Mouse (Mus musculus) heart, postnatal 14 days (tissue): Measurements from ENCODE around the gene Hist3h2ba. TPM values are rescaled to one million over a fixed set of nuclear protein-coding genes. Genes with fewer than 3 reads are reported as not detected.

Experiments used
- DNase-seq, 2 experiments: peaks; one replicate each; pipeline ENCODE4 v3.0.0; 2021 to 2022
- intact Hi-C: fragments of 180-260 bp; cut with DNase I; formaldehyde crosslinking; loops from one replicate; pipeline ENCODE4 v1.15.1; 2025
- long read RNA-seq, 2 experiments: library from polyadenylated mRNA; stranded (forward); transcript quantifications; one replicate each; pipeline ENCODE4 v2.0.0; 2021
- total RNA-seq, 2 experiments: library from RNA; stranded (reverse); gene quantifications; 2 replicates each; pipeline ENCODE4 v1.2.3; 2021

Hist3h2ba gene
- total RNA-seq: 10 to 100 TPM in 1 of 2 experiments, 1 to 10 TPM in 1; 3.9 to 14.1 TPM
- long read RNA-seq, experiment 1: 0 reads
- long read RNA-seq, experiment 2: 0 reads

DNA sequence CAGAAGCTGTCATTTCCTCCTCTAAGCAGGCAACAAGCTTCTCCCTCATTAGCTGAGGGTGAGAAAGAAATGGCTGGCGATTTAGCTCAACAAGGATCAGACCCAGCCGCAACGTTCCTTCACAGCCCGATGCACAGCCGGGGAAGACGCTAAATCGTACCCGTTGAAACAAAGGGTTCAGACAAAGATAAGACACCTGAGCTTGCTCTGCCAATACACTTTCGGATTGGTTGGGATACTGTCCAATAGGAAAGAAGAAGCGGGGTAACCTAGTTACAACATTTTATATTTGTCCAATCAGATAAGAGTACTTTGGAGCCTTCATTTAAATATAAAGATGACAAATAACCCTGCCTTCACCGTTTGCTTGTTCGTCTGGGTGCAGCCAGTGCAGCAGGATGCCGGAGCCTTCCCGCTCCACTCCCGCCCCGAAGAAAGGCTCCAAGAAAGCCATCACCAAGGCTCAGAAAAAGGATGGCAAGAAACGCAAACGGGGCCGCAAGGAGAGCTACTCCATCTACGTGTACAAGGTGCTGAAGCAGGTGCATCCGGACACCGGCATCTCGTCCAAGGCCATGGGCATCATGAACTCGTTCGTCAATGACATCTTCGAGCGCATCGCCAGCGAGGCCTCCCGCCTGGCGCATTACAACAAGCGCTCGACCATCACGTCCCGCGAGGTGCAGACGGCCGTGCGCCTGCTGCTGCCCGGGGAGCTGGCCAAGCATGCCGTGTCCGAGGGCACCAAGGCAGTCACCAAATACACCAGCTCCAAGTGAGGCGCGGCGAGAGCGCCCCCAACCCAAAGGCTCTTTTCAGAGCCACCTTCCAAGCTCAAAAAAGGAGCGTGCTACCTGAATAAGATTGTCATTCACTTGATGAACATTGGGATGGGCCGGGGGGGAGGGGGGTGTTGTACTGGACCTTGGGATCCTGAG lies at the start of gene Hist3h2ba:
TSS of gene Hist3h2ba (plus strand) at position 379 of the 938 bp plus-strand sequence.
- DNase-seq: peak in 1 of 2 experiments; percentile 35
- intact Hi-C loops: no loop called here

DNA sequence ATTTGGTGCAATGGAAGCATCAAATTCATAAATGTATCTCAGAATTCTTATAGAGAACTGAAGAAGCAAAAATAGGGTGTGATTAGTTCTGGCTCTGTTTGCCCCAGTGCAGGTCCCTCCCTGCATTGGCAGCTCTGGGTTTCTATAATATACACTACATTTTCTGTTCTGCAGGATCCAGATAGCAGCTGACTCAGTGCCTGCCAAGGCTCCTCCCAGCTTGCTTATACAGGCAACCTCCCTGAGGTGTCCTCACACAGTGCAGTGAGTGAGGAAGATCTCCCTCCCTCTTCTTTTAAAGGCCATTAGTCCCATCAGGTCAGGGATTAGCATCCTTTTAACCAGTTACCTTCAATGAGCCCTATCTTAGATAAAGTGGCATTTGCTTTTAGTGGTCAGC lies 47.6 kb upstream of the Hist3h2ba start:
- intact Hi-C loops: loop anchor here (5.0 kb wide), 1 partner anchor 54 kb away; the partner anchor contains the start of gene Gm12258

DNA sequence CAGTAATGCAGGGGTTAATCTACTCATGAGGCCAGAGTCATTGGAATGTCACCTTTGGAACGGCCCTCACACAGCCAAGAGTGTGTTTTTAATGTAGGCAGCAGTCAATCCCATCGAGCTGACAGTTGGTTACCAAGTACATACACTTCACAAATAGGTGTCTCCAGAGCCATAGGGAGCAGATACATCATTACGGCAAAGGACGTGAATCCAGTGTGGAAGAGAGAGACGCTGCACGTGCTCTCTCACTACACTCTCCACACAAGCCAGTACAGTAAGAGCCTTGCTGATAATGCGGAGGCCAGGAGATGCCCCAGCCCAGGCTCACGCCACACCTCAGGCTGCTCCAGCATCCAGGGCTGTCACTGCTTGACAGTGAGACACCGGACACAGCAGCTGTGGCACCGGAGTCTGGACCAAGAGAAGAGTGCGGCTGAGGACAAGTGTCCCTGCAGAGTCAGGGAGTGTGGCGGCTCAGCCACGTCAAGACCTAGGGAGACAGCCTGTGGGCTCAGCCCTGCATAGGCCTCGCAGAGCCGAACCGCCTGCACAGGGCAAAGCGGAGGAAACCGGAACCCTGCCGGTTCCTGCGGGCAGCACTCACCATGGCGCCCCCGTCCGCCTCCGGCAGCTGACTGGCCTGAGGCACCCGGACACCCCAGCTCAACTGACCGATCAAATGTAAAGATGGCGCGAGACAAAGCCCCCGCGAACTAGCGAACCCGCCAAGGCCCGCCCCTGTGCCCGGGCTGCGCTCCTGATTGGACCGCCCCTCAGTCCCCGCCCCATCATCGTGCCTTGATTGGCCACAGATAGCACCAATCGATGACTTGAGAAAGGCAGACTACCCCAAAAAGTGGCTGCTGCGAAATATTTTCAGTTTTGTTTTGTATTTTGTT lies 45.0 kb upstream of the Hist3h2ba start, which contains the start of gene Zfp39:
TSS of gene Zfp39 (minus strand) at position 715 of the 899 bp plus-strand sequence.
- DNase-seq: peak; percentile 97
- intact Hi-C loops: loop anchor here (5.0 kb wide), 1 partner anchor 56 kb away; the partner anchor contains the start of gene Gm12258

More for the DNA sequence above, 47.6 kb upstream of the Hist3h2ba start:
- DNase-seq: no peak

DNA sequence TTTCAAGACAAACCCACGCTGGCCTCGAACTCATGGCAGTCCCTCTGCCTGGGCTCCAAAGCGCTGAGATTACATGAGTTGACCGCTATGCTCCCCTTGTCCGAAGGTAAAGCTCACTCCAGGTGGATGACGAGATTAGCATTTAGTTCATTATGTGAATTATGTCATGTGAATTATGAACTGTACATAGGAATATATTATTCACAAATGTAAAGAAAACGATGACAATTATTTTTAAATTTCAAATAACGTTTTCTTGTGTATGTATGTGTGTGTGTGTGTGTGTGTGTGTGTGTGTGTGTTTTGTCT lies 44.4 kb upstream of the Hist3h2ba start:
- intact Hi-C loops: loop anchor here (5.0 kb wide), 1 partner anchor 57 kb away; the partner anchor contains the start of gene Gm12258
- DNase-seq: no peak

DNA sequence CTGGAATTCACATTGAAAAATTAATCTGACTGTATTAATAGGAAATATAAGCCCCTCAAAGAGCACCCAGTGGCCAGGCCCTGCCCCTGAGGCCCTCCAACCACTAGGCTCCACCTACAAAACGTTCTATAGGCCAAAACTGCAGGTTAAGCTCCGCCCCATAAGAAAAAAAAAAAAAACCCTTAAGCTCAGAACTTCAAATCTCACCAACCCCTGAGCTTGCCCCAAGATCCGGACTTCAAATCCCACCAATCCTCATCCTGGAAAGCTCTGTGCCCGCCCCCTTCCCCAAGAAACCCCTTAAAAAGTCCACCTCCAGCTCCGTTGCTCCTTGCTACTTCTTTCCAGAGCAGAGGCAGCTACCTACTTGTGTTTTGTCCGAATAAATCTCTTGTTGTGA lies 43.9 kb upstream of the Hist3h2ba start:
- intact Hi-C loops: loop anchor here (5.0 kb wide), 1 partner anchor 58 kb away; the partner anchor contains the start of gene Gm12258
- peak in 1 of 2 experiments; percentile 27 for DNase-seq

DNA sequence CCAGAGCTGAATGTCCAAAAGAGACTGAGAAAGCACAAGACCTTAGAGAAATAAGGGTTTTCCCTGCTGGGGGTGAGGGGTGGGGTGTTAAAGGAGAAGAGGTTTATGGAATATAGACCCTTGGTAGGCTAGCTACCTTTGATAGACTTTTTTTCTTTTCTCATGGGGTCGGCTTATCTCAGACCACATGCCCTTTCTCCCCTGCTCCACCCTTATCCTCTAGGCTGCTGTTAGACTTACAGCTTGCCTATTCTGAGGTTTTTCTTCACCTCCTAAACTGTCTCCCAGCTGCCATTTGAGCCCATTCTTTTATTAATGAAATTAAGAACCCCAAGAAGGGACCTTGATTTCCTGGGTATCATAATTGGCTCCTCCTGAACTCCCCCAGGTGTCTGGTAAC lies 34.9 kb upstream of the Hist3h2ba start:
- DNase-seq: no peak
- intact Hi-C loops: no loop called here

DNA sequence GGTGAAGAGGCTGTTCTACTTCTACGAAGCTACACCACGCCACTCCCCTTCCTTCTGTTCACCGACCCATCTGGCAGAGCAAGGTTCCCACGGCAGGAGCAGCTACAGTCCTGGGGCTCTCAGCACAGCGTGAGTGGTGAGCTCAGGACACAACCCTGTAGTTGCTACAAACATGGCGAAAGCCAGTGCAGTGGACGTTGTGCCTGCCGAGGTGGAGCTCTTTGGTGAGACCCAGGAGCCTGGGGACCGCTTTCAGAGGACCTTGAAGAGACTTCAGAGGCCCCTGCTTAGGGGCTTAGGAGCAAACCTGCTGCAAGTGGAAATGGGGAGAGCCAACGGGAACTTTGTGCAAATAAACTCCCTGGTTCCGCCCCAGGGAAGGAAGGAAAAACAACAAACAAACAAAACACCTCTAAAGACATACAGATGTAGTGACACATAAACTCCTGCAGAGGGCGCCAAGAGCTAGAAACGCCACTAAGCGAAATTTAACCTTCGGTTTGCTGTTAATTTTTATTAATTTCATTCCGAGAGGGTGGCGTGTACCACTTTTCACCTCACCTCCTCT lies 34.2 kb upstream of the Hist3h2ba start:
- intact Hi-C loops: no loop called here

DNA sequence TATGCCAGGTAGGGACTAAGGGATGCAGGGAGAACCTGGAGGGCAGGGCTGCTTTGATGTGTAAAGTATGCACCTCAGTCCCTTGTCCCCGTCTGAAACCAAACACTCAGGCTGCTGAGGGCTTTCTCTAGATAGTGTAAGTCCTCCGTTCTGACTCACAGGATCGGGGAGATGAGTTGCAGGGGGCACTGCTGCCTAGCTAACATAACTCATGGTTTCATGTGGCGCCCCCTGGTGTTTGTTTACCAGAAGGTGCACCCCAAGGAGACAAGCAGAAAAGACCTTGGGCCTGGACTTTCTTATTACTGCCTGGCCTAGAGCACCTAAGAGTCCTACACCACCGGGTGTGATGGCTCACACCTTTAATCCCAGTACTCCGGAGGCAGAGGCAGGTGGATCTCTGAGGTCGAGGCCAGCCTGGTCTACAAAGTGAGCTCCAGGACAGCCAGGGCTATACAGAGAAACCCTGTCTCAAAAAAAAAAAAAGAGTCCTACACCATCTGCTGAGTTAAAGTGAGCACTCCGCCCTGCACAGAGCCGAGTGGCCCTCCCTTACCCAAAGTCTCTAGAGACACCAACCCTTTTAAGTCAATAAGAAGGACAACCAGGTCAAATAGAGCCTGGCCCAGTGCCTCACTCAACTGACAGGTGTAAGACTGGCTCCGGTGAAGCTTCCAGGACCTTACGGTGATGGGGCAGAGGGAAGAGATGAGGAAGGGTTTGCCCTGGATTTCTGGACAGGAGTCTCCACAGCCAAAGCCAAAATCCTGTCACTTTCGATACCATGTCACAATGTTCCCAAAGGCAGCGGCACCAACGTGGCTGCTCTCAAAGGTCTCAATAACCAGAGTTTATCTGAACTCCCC lies 31.6 kb upstream of the Hist3h2ba start:
- intact Hi-C loops: no loop called here
- peak; percentile 40 to 46 for DNase-seq

More for the DNA sequence above, 34.2 kb upstream of the Hist3h2ba start:
- peak in 1 of 2 experiments; percentile 40 for DNase-seq

DNA sequence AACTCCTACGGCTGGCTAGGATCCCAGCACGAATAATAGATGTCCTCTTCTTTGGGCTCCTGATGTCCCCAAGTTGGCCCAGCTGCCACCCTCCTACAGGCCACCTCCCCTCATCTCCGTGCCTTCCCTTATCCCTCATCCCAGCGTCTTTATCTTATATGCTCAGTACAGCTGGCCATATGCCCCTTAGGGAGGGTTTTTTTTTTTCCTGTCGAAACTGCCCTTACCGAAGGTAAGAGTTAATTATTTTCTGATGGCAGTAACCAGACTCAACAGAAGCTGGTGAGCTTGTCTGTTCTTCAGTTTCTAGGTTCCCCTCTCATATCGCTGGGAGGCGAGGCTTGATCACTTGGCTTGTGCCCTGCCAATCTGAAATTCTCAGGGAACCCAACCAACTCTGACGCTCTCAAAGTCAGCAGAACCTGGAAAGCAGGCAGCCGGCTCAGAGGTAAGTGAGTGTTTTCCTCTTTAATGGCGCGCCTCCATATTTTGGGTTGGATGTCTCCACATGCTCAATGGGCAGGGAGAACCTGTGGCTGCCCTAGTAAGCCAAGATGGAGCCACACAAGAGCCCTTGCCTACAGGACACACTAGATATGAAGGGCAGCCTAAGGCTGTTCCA lies 30.9 kb upstream of the Hist3h2ba start, which contains the start of gene Btnl10:
TSS of gene Btnl10 (plus strand) at position 164 of the 622 bp plus-strand sequence.
- DNase-seq: no peak
- intact Hi-C loops: no loop called here

DNA sequence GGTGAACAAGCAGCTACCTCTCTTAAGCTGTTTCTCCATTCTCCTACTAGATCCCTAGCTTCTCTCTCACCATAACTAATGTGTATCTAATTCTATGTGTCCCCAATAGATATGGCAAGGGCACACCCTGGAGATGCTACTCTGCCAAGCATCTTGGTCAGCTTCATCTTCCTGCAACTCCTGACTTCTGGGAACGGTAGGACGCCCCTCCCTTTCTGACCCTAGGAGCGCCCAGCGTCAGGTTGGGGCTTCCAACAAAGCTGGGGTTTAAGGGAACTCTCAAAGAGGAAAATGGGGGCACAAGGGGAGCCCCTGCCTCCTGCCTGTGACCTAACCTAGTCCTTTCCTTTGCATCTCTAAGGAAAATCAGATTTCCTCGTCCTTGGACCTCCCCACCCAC lies 30.0 kb upstream of the Hist3h2ba start:
- intact Hi-C loops: no loop called here
- no peak for DNase-seq

DNA sequence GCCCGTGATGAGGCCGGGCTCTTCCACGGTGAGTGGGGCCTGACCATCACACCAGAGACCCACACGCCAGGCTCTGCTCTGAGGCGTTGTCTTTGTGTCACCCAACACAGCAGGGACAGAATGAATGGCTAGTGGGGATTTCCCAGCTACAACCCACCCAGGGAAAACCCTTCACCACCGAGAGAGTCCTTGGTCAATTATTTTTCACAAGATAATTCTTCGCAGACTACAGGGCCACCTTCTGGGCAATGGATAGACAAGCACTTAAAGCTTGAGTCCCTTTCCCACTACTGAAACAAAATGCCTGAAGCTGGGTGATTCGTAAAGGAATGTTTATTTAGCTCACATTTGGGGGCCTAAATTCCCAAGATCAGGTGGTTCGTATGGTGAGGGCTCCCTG lies 26.3 kb upstream of the Hist3h2ba start:
- intact Hi-C loops: no loop called here

DNA sequence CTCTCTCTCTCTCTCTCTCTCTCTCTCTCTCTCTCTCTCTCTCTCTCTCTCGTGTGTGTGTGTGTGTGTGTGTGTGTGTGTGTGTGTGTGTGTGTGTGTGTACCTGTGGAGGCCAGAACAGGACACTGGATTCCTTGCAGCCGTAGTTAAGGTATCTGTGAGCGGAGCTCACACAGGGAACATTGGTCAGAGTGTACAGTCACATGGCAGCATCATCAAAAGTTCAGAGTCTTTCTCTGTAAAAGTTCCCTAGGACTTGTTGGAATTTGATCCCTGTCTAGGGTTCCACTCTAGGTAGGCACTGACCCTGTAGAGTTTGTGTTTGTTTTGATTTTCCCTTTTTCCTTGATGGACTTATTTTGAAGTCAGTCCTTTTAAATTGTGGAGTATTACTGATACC lies 22.1 kb upstream of the Hist3h2ba start:
- DNase-seq: no peak
- intact Hi-C loops: no loop called here

More for the DNA sequence above, 26.3 kb upstream of the Hist3h2ba start:
- no peak for DNase-seq

DNA sequence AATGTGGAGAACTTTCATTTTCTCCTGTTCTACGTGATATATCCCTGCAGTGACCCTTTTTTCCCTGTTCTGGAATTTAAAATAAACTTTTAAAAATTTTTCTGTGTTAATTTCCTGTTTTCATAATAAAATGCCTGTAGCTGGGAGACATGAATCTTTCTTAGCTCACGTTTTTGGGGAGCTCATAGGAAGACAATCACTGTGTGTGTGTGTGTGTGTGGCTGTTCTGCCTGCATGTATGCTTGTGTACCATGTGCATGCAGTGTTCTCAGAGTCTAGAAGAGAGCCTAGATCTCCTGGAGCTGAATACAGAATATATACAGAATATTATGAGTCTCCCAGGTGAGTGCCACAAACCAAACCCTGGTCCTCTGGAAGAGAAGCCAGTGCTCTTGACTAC lies 21.7 kb upstream of the Hist3h2ba start:
- no peak for DNase-seq
- intact Hi-C loops: no loop called here

DNA sequence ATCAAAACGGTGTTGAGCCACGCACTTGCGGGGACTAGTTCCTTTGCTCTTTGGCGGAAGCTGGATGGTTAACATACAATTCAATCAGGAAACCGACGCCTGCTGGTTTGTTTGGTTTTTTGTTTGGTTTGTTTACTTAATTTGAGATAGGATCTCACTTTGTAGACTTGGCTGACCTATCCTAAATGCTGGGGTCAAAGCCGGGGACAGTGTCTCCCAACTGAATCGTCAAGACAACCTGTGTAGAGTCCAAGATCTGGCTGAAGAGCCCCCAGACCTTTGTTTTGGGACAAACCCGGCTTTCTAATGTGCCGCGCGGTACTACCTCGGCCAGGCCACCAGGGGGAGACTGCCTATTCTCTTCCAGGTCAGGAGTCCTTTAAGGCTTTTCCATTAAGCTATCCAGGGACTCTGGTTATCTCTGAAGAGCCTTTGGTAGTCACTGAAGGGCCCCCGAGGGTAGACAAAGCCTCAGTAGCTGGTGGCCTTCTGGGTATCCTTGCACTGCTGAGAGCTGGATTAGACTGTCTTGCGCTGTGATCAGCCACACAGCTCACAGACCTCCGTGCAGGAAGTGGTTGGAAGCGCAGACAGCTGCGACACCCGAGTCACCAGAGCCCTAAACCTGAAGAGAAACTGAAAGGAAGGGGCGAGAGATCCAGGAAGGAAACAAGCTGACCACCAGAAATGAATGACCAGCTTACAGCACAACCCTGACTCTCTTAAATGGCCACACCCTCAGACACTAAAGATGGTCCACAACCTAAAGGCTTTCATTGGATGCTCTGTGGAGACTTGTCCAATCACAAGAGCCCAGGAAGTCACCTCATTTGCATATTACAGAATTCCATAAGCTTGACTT lies 20.7 kb upstream of the Hist3h2ba start:
- intact Hi-C loops: no loop called here
- DNase-seq: peak; percentile 60 to 77

DNA sequence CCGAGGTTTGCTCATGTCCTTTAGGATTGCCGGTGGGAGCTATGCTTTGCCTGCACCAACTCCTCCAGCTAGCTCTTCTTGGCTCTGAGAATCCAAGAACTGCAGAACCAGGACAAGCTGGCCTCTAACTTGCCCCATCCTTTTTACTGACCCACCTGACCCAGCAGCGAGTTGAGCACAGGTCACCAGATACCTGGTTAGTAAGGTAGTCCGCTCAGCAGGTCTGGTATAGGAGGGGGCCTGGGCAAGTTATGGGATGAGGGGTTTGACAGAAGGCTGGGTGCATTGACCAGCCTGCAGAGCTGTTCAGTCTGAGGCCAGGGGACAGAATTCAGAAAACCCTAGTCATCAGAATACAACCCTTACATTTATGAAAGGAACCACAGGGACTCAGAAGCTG lies 19.7 kb upstream of the Hist3h2ba start:
- DNase-seq: no peak
- intact Hi-C loops: no loop called here

DNA sequence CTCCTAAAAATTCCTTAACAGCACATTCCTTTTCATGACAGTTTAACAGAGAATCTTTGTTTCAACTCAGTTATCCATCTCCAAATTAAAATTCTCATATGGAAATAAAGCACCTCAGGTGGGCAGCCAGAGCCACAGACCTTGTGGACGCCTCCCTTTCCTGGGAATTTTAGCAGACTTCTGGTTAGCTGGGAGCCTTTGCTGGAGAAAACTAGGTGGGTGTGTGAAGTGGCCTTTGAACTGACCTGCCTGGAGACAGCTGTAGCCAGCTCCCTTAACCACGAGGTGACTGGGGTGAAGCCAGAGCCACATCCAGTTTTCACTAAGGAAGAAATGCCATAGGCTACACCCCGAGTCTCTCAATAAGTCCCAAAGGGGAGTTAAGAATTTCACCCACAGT lies 19.1 kb upstream of the Hist3h2ba start:
- intact Hi-C loops: no loop called here
- DNase-seq: no peak

DNA sequence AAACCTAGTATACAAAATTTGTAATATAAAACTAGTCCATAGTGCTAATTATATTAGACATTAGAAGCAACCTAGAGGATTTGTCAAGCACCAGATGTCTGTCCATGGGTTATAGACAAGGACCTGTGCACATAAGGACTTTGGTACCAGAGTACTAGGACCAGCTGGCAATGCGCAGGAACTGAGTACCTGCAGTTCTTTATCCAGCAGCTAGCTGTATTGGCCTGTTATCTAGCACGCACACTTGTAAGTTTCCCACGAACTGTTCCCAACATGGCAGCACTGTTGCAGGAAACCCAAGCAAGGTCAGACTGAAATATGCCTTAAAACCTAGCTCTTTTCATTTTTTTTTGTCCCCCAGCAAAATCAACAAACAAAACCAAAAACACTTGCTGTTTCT lies 18.5 kb upstream of the Hist3h2ba start:
- intact Hi-C loops: no loop called here
- DNase-seq: no peak

DNA sequence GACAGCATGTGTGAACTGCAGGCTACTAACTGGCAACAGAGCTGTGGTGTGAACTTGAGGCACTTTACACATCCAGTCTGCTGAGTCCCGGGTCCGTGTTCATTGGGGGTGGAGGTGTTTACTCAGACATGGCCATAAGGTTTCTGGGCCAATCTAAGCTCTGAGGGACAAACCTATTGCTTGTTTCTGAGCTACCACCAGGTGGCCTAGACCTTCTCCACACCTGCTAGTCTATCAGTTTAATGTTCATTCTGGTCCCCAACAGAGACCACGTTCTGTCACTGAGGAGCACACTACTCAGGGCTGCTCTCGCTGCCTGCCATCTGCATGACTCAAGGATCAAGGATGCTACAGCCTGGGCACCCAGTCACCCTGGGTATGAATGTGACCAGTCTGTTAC lies 17.1 kb upstream of the Hist3h2ba start:
- no peak for DNase-seq
- intact Hi-C loops: no loop called here
